Mouse (Mus musculus) right cerebral cortex, postnatal 10 days (tissue): ENCODE data around the gene Ddx10.
"Not testable (repeated sequence)": the region's sequence is repeated elsewhere in the genome, so short reads cannot be mapped to it uniquely, and the experiment has no call there.

ENCODE experiments used
- DNase-seq, 2 experiments: peaks; one replicate each; pipeline ENCODE4 v3.0.0; 2021; ENCODE audit warnings: low spot score in 2 of 2

The Ddx10 gene

DNA sequence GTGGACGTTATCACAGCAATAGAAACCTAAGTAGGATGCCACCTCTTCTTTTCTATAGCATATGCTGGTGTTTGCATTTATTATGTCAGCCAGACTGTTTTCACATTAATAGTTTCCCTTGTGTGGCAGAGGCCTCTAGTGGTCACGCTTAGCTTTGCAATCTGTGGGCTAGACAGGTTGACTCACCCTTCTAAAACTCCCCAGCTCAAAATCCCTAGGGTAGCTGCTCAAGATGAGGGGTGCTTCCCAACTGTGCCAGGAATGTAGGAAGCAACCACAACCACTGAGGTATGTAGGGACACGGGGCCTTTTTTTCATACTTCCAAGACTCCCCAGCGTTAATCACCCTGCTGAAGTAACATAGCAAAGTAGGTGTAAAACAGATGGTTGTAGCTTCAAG is 103.6 kb downstream of the Ddx10 start:
- peak; percentile 31 to 51 for DNase-seq

DNA sequence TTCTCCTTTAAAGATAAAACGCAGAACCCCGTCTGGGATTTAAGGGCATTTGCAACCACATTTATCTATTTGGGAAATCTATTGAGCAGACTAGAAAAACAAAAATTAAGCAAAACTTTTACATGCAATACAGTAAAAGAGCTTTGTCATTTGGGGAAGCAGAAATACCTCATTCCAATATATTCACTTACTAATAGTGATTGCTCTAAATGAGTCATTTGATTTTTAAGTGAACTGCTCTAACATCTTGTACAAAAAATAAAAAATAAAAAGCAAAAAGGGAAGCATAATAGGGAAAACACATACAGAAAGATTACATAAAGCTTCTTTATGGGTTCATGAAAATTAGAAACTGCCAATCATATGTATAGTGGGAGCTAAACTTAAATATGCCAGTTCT is 104.3 kb downstream of the Ddx10 start:
- no peak for DNase-seq

DNA sequence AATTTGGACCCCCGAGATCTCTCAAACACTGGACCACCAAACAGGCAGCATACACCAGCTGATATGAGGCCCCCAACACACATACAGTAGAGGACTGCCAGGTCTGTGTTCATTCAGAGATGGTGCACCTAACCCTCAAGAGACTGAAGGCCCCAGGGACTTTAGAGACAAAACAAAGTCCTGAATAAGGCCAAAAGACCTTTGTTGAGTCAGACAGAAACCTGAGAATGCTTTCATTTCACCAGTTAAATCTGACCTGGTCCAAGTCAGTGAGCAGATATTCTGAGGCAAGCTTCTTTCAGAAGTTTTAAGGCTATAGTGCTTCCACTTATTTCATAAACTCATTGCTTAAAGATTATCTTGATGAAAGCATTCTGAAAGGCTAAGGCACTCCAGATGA is 105.4 kb downstream of the Ddx10 start:
- not testable (repeated sequence) for DNase-seq

DNA sequence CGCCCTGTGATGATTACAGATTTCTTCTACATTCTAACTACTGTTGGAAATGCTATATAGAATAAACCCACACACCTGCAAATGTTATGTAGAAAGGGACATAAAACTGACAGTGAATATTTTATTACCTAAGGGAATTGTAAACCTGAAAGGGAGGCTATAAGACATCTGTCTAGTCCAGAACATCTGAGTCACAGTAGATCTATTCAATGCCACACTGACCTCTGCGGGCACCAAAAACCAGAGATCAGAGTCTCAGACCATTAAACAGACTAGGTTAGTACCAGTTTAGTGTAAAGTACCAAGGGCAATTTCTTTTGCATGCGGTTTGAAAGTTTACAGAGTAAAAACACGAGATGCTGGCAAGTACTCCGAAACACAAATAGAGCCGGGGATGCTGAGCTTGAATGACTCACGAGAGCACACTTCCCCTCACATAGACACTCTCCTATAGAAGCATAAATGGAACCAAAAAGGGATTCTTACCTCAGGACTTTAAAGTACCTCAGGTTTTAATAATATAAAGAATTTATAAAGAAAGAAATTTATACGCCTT is 107.2 kb downstream of the Ddx10 start:
- no peak for DNase-seq

DNA sequence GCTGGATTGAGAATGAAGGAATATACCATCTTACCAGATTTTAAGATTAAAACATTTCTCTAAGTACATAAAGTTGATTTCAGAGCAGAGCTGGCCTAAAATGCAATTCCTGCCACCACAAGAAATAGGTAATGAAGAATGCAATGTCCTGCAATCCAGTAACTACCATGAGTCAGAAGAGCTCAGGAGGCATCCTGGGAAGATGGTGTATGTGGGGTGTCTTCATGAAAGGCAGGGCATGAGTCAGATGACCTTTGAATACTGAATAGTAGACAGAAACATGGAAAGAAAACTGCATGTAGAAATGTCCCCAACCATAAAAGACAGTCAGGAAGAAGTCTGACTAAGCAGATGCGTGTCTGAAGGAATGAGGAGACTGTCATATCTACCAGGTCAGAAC is 115.0 kb downstream of the Ddx10 start:
- no peak for DNase-seq

DNA sequence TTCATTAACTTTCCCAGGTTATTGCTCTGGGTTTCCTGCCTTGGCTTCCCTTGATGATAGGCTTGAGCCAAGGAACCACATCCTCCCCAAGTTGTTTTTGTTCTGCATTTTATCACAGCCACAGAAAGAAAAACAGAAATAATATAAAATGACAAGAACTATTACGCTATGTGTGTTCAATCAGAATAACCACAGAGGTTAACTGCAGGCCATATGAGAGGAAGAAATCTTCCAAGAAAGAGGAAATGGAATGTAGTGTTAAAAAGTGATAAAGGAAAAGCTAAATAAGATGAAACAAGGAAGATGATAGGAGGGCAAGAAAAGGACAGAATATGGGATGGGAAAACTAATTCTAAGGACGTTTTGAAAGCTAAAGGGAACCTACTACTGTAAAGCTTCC is 117.4 kb downstream of the Ddx10 start:
- no peak for DNase-seq

DNA sequence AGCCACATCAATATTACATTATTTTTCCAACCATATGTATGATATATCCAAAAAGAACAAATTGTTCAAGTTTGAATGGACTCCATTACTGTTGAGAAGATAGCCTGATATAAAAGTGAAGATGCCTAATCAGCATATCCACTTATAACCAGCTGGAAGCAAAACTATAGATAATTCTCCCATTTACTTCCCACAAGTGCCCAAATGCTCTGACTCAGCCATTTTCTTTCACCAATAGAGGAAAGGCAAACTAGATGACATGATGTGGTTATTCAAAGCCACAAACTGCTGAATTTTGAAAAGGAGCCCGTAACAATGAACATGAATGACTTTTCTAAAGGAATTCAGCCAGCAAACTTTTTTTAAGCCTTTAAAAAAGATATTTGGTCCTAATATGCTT is 146.8 kb downstream of the Ddx10 start:
- DNase-seq = no peak

DNA sequence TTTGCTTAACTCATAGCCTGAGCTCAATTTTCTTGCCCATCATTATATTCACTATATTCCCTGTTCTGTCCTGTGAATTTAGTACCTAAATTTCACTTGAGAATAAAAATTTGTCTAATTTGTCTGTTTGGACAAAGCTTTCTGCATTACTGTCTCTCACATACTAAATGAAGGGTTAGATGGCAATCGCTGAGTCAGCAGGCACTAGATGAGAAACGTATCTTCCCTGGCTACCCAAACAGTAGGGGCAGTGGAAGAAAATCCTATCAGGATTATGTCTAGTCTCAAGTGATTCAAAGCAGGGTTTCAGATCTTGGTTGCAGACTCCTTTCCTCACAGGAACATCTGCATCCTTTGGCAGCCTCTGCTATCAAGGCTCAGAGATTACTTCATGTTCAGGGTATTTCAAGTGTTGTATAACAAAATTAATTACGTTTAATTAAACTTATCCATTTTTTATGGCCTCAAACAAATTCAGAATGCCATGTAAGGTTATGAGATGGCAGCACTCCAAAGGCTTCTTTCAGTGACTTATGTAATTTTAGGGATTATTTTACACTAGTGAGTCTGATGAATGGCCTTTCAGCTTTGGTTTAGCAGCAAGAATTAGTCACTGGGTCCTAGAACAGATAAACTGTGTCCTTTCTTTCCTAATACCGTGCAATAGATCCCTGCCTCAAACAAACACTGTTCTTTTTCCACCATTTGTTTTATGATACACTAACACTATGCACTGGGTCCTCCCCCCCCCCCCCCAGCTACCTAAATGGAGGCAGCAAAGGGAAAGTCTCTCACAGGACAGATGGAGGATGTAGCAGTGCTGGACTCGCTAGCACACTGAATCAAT is 152.3 kb downstream of the Ddx10 start:
- DNase-seq = no peak

DNA sequence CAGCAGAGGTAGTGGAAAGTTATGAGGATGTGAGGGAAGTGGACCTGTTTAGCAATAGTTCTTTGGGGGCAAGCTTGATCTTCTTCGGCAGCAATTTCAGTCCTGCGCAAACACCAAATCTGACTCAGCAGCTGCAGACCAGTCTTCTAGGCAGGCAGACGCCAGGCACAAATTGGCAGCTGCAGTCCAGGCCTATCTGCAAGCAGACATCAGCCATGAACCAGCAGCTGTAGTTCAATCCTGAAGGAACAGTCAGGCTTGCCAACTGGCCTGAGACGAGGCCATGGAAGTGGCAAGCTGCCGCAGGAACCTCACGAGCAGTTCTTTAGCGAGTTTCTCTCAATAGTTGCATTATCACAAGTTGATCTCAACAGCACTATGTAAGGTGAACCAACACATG is 153.3 kb downstream of the Ddx10 start:
- DNase-seq = no peak

DNA sequence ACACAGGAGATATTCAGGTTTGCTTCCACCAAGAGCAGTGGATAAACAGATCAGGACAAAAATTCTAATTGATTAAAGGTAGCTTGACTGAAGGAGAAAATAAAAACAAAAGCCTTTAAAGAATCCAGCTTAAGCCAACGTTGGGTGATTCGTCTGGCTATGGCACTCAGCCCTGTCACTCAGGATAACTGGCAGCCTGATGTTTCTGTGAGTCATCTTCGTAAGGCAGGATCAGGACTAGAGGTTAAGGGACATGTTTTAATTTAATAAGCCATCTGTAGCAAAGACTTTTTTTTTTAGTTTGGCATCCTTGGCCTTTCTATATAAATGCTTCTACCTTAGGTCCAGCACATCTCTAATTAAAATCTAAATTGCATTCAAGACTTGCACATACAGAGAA is 170.2 kb downstream of the Ddx10 start:
- no peak for DNase-seq

DNA sequence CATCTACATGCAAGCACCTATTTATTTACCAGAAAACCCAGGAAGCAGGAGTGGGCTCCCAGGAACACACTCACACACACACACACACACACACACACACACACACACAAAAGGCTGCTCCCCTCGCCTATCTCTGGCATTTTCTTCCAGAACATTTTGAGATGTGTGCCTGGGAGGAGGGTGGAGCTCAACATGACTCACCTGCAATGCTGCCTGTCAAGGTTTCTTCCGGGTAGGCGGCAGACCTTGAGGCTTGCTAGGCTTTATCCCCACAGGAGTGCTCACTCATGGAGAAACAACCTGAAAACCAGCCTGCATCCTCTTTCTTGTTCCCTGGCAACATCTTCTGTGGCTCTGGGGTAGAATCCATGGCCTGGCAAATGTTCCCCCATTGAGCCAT is 171.9 kb downstream of the Ddx10 start:
- DNase-seq = no peak

DNA sequence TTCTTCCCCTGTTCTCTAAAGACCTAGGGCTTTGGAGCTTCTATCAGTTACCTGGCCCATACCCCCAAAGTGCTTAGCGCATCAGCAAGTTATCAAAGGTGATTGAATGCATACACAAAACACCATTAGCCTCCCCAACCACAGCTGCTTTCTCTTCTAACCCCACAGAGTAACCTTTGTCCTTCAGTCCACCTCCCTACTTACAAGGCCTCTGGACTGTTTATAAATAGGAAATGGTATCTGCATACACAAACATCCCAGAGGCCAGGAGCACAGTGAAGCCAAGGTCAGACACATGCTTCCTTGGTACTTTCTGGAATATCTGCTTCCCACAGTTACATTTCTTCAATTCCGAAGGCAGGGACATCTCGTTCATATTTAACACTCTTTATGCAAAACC is 173.4 kb downstream of the Ddx10 start:
- DNase-seq = no peak

DNA sequence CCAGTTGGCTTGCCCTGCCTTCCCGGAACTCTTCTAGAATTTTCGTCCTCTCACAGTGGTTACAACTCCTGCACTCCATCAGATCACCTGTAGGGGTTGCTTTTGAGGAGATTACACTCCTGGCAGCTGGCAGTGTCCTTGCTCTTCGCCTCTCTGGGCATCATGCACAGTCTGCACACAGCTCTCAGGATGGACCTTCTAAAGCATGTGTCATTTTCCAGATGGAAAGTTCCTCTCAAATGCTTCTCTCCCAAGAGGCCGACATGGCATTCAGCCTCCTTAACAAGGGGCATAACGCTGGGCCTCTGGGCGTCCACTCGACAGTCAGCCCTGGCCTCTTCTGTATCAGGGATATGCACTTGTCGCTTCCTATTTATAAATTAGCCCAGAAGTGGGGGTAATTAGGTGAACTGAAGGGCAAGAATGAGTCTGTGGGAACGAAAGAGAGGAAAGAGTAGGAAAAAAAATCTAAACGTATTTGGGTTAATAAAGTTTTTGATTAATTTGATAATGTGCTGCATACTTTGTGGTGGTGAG is 174.2 kb downstream of the Ddx10 start:
- DNase-seq = no peak

DNA sequence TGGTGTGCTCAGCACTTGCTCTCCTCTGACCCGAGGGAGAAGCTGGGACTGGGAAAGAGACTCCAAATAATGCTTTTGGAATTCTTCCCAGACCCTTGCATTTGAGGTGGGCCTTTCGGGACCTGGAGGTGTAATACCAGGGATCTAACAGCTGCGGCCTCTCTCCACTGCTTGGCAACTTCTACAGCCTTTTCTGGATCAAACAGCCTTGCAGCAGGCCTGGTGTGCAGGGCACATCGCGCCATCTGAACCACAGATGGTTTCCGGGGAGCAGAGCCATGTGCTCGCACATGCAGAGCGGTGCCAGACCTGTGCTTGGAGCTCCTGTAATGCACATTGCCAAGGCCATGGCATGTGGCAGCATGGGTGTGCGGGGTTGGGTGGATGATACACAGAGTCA is 175.8 kb downstream of the Ddx10 start:
- peak in 1 of 2 experiments; percentile 34 for DNase-seq

DNA sequence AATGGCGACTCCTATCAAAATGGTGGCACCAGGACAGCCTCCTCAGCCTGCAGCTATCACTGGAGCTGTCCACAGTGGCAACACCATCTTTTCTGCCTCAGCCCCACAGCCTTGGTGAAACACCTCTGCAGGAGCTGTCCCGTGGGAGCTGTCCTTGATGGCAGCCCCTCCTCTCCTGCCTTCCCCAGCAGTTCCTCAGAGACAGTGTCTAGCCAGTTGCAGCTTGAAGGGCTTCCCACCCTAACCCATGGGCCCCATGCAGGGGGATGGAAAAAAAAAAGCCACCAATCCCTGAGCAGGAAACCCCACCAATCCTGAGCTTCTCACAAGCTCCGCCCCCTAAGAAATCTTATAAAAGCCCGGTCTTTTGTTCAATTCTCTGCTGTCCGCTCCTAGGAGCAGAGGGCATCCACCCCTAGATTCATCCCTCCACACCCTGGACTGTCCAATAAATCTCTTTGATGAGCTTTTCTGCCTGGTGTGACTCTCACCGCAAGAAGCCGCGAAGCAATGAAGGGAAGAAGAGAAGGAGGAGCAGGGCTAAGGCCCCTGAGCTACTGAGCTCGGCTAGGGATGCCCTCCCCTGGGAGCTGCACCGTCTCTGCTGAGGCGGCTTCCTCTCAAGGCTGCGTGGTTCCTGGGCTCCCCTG is 176.9 kb downstream of the Ddx10 start:
- no peak for DNase-seq

DNA sequence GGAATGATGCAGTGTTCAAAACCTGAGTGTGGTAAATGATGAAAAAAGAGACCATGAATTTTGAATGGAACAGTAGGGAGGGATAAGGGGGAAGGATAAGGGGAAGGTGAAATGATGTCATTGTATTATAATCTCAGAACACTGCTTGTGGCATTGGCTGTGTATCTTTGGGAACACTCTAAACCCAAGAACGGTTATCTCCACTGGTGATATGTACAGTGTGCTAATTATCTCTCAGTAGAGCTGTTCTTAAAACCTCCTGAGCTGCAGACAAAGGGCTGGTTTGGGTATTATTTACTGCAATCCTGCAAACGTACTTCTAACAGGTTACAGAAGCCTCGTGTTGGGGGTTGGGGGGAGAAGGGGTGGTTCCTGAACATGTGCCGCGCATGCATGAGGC is 179.7 kb downstream of the Ddx10 start:
- no peak for DNase-seq

DNA sequence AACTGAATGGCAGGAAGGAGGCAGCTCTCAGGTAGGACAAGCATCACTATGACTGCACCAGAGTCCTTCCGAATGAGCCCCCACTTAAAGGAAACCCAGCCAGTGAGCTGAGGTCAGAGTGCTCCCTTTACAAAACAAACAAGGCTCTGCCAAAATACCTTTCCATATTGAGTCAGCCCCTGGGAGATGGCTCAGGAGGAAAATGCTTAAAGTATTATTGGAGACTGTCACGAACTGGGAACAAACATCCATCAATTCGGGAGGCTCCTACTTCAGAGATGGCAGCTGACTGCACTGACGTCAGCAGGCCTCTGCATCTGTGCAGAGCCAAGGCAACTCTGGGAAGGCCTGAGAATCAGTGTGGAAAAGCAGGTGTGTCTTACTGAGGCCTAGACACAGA is 181.4 kb downstream of the Ddx10 start:
- DNase-seq = no peak

DNA sequence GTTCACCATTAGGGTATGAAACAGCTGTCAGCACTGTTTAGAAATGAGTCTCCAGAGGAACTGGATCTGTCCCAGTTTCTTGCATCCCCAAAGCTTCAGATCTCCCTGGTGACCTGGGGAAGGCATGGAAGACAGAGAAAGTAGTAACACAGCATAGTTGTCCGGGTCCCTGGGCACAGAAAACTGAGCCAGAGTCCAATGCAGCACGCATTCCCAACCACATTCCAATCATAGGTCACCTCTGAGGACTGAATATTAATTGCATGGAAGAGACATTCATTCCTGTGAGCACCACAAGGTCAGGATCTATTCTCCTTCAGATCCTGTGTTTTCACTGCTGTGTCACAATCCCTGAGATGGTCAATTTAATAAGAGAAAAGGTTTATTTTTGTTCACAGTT is 182.8 kb downstream of the Ddx10 start:
- no peak for DNase-seq

DNA sequence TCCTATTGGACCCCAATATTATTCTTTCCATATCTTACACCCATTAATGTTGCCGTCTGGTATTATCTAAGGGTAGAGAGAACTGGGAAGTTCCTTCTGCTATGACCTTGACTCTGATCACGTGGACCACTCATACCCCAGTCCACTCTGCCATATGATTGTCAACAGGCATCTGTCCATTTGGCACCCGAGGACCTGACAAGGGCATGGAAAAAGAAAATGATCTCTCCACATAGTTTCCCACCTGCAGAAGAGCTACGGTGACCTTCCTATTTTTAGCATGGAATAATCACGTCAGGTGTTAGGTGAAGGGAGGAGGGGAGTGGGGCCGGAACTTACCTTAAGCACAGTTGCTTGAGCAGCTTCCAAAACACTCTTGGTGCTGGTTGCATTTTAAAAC is 183.3 kb downstream of the Ddx10 start:
- no peak for DNase-seq

DNA sequence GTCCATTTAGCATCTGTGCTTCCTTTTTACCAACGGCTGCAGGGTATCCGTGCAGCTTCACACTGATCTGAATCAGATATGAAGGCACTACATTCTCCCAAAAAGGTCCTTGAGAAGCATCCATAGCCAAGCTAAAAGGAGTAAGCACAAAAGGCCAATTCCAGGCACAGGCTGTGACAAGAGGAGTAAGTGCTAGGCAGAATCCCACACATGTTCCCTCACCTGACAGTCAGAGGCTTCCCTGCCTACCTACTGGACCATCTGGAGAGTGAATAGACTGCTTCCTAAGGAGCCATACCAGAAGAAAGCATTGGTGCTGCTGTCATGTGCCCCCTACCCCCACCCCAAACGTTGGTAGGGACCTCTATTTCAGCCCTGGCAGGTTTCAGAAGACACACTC is 192.5 kb downstream of the Ddx10 start:
- no peak for DNase-seq
